In the genomic region with DNA sequence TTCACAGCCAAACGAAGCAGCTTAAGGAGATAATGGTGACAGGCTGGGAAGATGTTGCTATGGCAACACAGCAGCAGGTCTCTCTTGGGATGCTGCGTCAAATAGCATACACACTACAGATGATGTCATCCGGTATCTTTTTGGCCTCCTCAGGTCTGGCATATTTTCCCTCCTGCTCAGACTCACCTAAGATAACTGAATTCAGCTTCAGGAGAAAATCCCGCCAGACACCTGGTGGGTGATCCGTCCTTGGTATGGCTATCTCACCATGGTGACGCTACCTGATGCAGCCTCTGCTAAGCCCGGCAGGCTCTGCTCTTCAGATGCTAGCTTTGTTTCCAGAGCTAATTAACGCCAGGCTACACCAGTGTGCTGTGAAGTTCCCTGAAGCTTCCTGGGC, we compare ENCODE assay signal across 9 mouse cellular contexts. TPM values are rescaled to one million over a fixed set of nuclear protein-coding genes. Genes with fewer than 3 reads are reported as not detected.
A peak's percentile ranks its signal among the peaks of the same experiment; 100 is the strongest.
DNase-seq lines count a peak whose midpoint lies in the region; ATAC-seq lines count a peak whose summit lies in the region.
"Had no signal": no experiment of that assay in that cellular context is flagged by ENCODE, and none has a peak within 500 bp of the region (broad histone marks: within the 10 kb centered on the region; RNA-seq: fewer than 3 reads in every experiment).

No protein-coding gene starts in this region.

- H3K27me3 ChIP-seq in heart, embryonic 10.5 days (ENCODE audit: insufficient read depth, poor library complexity, severe bottlenecking), result peaks cover 35% of the 10 kb centered on the region
- H3K27me3 ChIP-seq in kidney, embryonic 15.5 days, result 0 out of 2 replicates have a peak, but pooled peaks cover 3% of the 10 kb centered on the region

- H3K9me3 ChIP-seq in heart, embryonic 10.5 days, result no peaks in the 10 kb centered on the region
- no peaks in the 10 kb centered on the region for H3K9me3 ChIP-seq in kidney, embryonic 15.5 days (replicated peaks)

- 0 out of 2 replicates have a peak overlapping the region, but pooled peaks have one; percentile 27 for H3K4me3 ChIP-seq in heart, embryonic 10.5 days
- H3K4me3 ChIP-seq in kidney, embryonic 15.5 days (replicated peaks), result no peak overlapping the region

- 9% methylated on average over 8 of the region's 8 CpGs for WGBS in heart, embryonic 10.5 days
- 50% methylated on average over 8 of the region's 8 CpGs for WGBS in kidney, embryonic 15.5 days

- intact Hi-C loops in heart, postnatal 10 days (cut with DNase I), result no loop called here
- intact Hi-C loops in left cerebral cortex, postnatal 4 days (cut with DNase I), result no loop called here

- no peak for DNase-seq in heart, embryonic 10.5 days (ENCODE audit: low spot score)
- DNase-seq in heart, postnatal 10 days, result no peak
- DNase-seq in frontal cortex, postnatal 10 days (ENCODE audit: low spot score in 2 of 2), result peak; percentile 59 to 71
- DNase-seq in left cerebral cortex, postnatal 4 days, result peak; percentile 79
- DNase-seq in right cerebral cortex, postnatal 14 days, result peak; percentile 41
- DNase-seq in spleen, postnatal 14 days (ENCODE audit: low spot score in 2 of 2), result no peak
- DNase-seq in heart, postnatal 4 days, result no peak

- no peak overlapping the region for H3K4me2 ChIP-seq in kidney, embryonic 15.5 days

- no peaks in the 10 kb centered on the region for H3K36me3 ChIP-seq in heart, embryonic 10.5 days
- H3K36me3 ChIP-seq in kidney, embryonic 15.5 days, result no peaks in the 10 kb centered on the region

- ATAC-seq in kidney, embryonic 15.5 days (replicated peaks; ENCODE audit: low FRiP score), result no peak

- no peak overlapping the region for H3K27ac ChIP-seq in heart, embryonic 10.5 days
- H3K27ac ChIP-seq in kidney, embryonic 15.5 days, result no peak overlapping the region
- H3K27ac ChIP-seq: kidney, postnatal 0 days had no signal

- peaks cover 37% of the 10 kb centered on the region for H3K4me1 ChIP-seq in heart, embryonic 10.5 days
- peaks cover 32% of the 10 kb centered on the region for H3K4me1 ChIP-seq in kidney, embryonic 15.5 days

- no peak overlapping the region for H3K9ac ChIP-seq in kidney, embryonic 15.5 days

RNA-seq across cellular contexts. Expression of a gene that starts 12.8 kb away (rescaled TPM):
- 0.14 and 0.52 TPM in 2 replicates for polyA plus RNA-seq in heart, embryonic 10.5 days (2016; fragmentation: Nextera tagmentation; extraction: Ambion mirVana)
- total RNA-seq in heart, postnatal 10 days (2021), result under 1 TPM; 0.84 TPM
- total RNA-seq in left cerebral cortex, postnatal 4 days (2021), result under 1 TPM; 0.32 to 0.70 TPM
- 0.26 and 0.66 TPM in 2 replicates for polyA plus RNA-seq in kidney, embryonic 15.5 days (2015; fragmentation: Nextera tagmentation; extraction: Ambion mirVana)
- total RNA-seq in heart, postnatal 4 days (2021), result under 1 TPM; 0.48 to 0.56 TPM

RNA-seq across cellular contexts. Expression of a gene that starts 31.3 kb away (rescaled TPM):
- 0.07 and 0.11 TPM in 2 replicates for polyA plus RNA-seq in heart, embryonic 10.5 days (2016; fragmentation: Nextera tagmentation; extraction: Ambion mirVana)
- total RNA-seq in heart, postnatal 10 days (2021), result under 1 TPM; 0.10 to 0.31 TPM
- 10 to 100 TPM; 23.2 to 24.6 TPM for total RNA-seq in left cerebral cortex, postnatal 4 days (2021)
- polyA plus RNA-seq in kidney, embryonic 15.5 days (2015; fragmentation: Nextera tagmentation; extraction: Ambion mirVana), result 0.30 and 0.42 TPM in 2 replicates
- total RNA-seq in heart, postnatal 4 days (2021), result under 1 TPM; 0.17 to 0.18 TPM

RNA-seq across cellular contexts. Expression of a gene that starts 57.7 kb away (rescaled TPM):
- polyA plus RNA-seq in heart, embryonic 10.5 days (2016; fragmentation: Nextera tagmentation; extraction: Ambion mirVana), result 79.4 and 85.3 TPM in 2 replicates
- 10 to 100 TPM; 22.8 to 29.7 TPM for total RNA-seq in heart, postnatal 10 days (2021)
- total RNA-seq in left cerebral cortex, postnatal 4 days (2021), result 10 to 100 TPM; 80.4 to 81.6 TPM
- 77.8 and 81.4 TPM in 2 replicates for polyA plus RNA-seq in kidney, embryonic 15.5 days (2015; fragmentation: Nextera tagmentation; extraction: Ambion mirVana)
- total RNA-seq in heart, postnatal 4 days (2021), result 10 to 100 TPM; 28.6 to 31.6 TPM

Comparison
In these comparisons a context has a peak if more than half of its experiments do, and no peak if none do; other contexts are left out.
1. DNase-seq: peak in frontal cortex, postnatal 10 days (2 of 2), left cerebral cortex, postnatal 4 days (single experiment) and right cerebral cortex, postnatal 14 days (single experiment); none in heart, embryonic 10.5 days (single experiment), heart, postnatal 10 days (0 of 2), spleen, postnatal 14 days (0 of 2) and heart, postnatal 4 days (single experiment).
2. RNA of a gene that starts 31.3 kb away (total RNA-seq): 23.2 to 24.6 TPM in left cerebral cortex, postnatal 4 days; 0.10 to 0.31 TPM in heart, postnatal 10 days and 0.17 to 0.18 TPM in heart, postnatal 4 days; every median in the first group is over 10 times any median in the second.